Mouse (Mus musculus) layer of hippocampus, postnatal 14 days (tissue): ENCODE measurements at regions not wholly inside any gene's neighbourhood (a gene's known extent, or its start where the extent isn't known, plus 50 kb on each side); places are given as distances from the start of the nearest gene placed in this dataset.
A peak's percentile ranks its signal among the peaks of the same experiment; 100 is the strongest.
"Not testable (repeated sequence)": the region's sequence is repeated elsewhere in the genome, so short reads cannot be mapped to it uniquely, and the experiment has no call there.

Experiments used
- DNase-seq, 2 experiments: peaks; one replicate each; pipeline ENCODE4 v3.0.0; 2021 to 2022; ENCODE audit warnings: low spot score in 2 of 2, mixed read lengths in 1 of 2

DNA sequence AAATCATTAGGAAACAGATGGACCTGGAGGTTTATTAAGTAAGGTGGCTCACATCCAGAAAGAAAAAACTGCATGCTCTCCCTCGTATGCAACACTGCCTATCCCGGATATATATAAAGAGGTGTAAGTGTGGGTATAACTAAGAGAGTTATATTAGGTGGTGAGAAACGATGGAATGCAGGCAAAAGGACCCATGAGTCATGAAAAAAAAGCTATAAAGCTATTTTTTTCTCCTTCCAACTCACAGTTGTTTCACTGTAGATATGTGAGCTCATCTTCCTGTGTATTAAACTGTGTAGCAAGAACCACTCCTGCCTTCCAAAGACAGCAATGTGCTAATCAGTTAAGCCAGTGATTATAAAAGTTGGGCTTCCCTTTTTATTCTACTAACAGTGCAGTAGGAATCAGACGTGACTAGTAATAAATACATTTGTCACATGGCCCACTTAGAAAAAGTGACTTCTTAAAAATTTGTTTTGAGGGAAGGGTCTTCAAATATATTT, 51.4 kb upstream of the Bdh1 start:
- not testable (repeated sequence) for DNase-seq

DNA sequence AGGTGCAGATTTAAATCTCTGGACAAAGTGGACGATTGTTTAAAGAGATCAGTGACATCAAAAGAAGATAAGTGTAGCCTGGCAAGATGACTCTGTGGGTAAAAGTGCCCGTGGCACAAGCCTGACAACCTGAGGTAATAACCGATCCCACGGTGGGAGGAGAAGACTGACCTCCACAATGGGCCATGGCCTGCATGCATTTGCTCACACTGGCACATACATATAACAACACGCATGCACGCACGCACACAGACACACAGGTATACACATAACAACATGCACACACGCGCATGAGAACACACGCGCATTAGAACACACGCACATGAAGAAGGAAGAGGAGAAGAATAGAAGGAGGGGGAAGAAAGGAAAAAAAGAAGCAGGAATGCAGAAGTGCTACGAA, 52.2 kb upstream of the Bdh1 start:
- DNase-seq, result no peak

DNA sequence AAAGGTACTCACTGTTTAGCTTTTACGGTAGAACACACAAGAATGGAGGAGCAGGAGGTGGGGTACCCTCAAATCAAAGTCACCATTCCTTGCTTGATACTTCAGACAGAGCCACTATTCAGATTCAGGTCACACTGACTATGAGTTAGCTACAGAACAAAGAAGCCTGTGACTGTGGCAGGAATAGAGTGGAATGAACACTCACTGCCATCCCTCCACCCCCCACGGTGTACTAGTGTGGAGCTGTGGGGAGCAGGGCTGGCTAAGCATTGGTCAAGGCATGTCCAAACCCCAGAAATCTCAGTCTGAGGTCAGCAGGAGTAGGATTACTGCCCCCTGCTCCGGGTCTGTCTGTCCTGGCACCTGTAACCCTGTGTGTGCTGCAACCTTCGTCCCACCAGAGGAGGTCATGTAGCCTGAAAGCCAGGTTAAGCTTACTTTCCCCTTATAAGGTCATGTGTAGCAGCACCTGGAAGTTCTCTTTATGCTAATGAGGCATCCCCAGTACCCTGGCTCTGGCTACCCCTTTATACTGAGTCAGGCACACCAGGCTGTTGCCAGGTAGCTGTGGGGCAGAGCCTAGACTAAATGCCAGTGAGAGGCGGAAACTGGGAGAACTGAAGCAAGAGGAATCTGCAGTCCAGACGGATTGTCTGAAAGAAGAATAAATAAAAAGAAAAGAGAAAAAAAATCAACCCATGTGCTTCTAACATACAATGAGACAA, 53.1 kb upstream of the Apod start:
- DNase-seq, result peak; percentile 14 to 20

DNA sequence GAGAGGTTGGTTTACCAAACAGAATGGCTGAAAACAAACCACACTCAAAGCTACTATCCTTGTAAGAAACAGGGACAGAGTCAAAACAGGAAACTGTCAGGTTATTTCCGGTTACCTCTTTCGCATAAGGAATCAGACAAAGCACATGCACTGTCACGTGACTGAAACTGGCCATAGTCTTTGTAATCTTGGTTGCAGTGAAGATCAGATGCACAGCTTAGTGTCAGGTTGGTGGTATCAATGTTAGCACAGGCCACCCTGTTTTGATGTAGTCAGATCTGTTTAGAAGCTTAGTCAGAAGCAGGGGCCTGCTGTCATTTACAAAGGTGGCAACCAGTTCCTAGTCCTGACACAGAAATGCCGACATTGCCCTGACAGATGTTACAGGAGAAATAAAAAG, 51.4 kb upstream of the Apod start:
- DNase-seq, result no peak

DNA sequence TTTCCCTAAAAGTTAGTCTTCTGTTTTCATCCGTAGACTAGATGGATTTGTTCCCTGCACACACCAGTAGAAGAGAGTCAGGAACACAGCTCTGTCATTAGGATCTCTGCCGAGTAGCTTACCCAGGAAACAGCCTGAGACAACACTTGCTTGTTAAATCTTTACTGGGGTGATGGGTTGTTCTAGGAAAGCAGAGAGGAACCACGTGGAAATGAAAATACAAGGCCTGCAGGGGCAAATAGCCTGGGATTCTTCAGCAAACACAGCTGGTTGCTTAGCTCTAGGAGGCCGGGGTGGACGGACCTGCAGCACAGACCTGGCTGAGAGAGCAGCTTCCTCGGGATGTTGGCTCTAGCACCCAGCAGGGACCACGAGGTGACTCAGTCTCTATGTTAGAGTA, 49.9 kb upstream of the Apod start:
- peak; percentile 14 to 72 for DNase-seq
